Mouse (Mus musculus) cerebellum, postnatal 36 days (tissue): ENCODE measurements around the gene Kcnq2.

Experiments
- DNase-seq, 2 experiments: peaks; one replicate each; pipeline ENCODE4 v3.0.0; 2021 to 2022; ENCODE audit warnings: mixed read lengths in 2 of 2

Gene Kcnq2

DNA sequence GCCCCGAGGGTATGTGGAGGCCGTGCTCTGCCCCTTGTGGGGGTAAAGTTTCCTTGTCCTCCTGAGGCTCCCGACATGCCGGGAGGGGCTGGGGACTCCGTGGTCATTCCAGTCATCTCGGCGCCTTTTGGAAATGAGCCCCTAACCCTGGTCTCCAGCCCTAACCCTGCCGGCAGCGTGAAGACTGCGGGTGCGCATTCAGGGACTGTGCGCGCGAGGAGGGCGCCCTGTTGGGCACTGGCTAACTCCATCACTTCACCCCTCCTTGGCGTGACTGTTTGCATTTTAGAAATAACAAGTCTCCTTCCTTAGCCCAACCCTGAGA, 95.8 kb downstream of the Kcnq2 start:
- DNase-seq: no peak

DNA sequence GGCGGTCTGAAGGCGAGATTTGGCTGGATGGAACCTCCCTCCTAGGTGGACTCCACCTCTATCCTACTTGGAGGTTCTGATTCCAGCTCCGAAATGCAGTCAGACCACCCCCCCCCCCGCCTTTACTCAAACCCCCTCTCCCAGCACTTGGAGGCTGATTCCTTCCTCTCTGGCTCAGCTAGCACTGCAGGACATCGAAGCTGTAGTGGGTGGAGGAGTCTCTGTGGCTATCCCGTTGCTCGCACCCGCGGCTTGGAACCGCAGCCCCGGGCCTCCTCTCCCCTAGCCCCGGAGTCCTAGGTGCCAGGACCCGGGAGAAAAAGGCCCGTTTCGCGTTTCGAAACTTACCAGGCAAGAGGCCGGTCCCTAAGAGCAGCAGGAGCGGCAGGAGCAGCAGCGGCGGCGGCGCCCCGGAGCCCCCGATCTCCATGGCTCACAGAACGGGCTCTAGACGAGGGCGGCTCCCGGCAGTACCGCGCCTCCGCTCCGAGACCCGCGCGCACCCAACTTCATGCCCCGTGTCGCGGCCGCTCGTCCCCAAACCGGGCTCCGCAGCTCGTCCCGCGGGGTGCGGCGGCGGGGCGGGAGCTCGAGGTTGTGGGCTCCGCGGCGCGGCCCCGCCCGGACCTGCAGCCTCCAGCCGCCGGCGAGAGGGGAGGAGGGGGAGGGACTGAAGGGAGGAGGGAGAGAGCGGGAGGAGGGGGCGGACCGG, 96.3 kb downstream of the Kcnq2 start:
- DNase-seq: peak; percentile 17 to 34

DNA sequence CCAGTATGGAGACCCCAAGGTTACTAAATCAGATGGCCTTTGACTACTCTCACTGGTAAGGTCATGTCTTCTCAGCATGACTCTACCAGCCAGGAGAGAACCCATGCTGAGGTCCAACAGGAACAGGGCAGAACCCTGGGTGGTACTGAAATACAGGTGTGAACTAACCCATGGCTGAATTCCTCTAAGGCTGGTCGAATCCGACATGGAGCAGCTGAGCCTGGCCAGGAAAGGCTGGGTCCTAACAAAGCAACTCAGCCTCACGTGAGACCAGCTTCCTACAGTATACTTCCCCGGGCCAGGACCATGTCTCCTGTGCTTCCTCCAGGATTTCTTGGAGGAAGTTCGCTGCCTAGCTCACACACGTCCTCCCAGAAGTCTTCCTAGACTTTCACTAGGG, 98.5 kb downstream of the Kcnq2 start:
- no peak for DNase-seq

DNA sequence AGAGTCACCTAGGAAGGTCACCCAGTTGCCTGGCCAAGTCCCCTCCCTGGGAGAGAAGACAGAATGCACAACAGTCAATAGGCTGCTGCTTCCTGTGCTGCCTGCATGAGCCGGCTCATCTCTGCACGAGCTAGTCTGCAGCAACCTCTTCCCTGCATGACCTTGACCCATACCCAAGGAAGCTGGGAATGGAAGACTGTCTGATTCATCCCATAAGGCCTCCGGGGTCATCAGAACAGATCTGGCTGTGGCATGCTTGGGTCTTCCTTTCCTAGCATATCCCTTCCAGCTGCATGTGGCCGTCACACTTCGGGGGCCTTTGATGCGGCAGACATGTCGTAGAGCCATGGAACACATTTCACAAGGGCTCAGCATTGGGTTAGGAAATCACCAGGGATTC, 99.9 kb downstream of the Kcnq2 start:
- DNase-seq: no peak

DNA sequence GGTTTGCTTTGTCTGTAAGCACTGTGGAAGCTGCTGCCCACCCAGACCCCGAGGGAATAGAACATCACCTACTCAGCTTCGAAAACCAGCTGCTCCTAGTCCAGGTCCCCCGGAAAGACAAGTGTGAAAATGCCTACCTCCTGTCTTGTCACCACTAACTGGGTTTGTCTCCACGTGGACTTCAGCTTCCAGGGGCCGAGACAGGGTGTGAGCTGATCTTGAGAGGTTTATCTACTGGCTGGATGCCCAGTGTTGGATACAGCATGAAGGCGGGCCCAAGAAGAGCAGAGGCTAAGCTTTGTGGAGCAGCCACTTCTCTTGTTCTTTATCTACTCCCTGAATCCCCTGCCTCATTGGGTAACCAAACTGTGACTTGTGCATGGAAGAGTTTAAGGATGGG, 101.8 kb downstream of the Kcnq2 start:
- no peak for DNase-seq

DNA sequence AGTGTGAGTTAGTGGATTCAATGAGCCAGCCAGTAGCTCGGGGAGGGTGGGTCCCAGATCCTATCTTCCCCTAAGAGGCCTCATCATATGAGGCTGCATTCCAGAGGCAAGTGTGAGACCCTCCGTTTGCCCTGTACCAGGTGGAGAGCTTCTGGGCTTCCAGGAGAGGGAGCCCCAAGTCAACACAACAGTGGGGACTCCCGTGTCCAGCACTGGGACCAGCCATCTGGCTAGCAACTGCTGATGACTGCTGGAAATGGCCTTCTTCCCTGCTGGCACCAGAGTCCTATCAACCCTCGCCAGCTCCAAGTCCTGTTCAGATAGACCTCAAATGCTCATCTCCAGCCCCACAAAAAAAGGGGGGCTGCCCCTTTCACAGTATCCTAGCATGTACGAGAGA, 102.7 kb downstream of the Kcnq2 start:
- DNase-seq: peak; percentile 61 to 76

DNA sequence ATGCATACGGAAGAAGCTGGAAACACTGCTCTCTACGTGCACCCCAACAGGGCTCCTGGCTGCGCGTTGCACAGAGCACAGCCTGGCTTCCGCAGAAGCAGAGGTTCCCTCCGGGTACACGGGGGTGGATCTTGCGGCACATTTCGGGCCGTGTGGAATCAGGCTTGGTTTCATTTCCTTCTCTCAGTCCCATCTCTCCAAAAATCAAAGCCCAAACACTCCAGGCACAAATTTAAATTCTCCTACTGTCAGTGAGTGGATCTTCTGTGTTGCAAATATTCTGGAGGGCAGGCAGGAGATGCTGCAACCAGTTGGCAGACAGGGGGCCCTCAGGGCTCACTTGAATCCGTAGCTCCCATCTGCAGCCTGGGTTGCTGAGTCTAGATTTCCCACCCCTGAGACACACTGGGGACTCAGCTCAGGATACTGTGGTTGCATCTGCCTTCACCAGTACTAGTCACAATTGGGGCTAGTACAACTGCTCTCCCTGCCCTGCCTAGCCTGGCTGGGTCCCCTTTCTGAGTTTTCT, 103.6 kb downstream of the Kcnq2 start:
- no peak for DNase-seq
